Mouse (Mus musculus) CH12.LX (cell line): ENCODE data around the gene Grb2.
A peak's percentile ranks its signal among the peaks of the same experiment; 100 is the strongest.

Experiments used
- CTCF ChIP-seq, 2 experiments: IDR thresholded peaks in 1 of 2; conservative IDR thresholded peaks in 1 of 2; 2 replicates each; pipeline ENCODE4 v1.5.1; 2011 to 2012; ENCODE audit warnings: low read depth in 2 of 2, low read length in 2 of 2, improper control_type of control experiment in 1 of 2, inconsistent platforms in 1 of 2, mild to moderate bottlenecking in 1 of 2, moderate library complexity in 1 of 2
- MAFK ChIP-seq: IDR thresholded peaks from 2 replicates; pipeline ENCODE4 v1.6.1; 2011; ENCODE audit warnings: low read length, improper control_type of control experiment; ENCODE audit not compliant: insufficient replicate concordance
- NELFE ChIP-seq: IDR thresholded peaks from 2 replicates; pipeline ENCODE4 v1.6.1; 2011; ENCODE audit warnings: low read depth, low read length, improper control_type of control experiment
- POLR2A ChIP-seq: IDR thresholded peaks from 2 replicates; pipeline ENCODE4 v1.6.1; 2011; ENCODE audit warnings: low read depth, mild to moderate bottlenecking, improper control_type of control experiment, low read length
- POLR2AphosphoS2 ChIP-seq: IDR thresholded peaks from 2 replicates; pipeline ENCODE4 v1.6.1; 2011; ENCODE audit warnings: low read depth, low read length, improper control_type of control experiment
- UBTF ChIP-seq: IDR thresholded peaks from 2 replicates; pipeline ENCODE4 v1.6.1; 2012; ENCODE audit warnings: low read depth, mild to moderate bottlenecking, inconsistent platforms, low read length, improper control_type of control experiment, moderate library complexity
- USF2 ChIP-seq: conservative IDR thresholded peaks from 2 replicates; pipeline ENCODE4 v1.6.1; 2011; ENCODE audit warnings: low read depth, low read length, improper control_type of control experiment

DNA sequence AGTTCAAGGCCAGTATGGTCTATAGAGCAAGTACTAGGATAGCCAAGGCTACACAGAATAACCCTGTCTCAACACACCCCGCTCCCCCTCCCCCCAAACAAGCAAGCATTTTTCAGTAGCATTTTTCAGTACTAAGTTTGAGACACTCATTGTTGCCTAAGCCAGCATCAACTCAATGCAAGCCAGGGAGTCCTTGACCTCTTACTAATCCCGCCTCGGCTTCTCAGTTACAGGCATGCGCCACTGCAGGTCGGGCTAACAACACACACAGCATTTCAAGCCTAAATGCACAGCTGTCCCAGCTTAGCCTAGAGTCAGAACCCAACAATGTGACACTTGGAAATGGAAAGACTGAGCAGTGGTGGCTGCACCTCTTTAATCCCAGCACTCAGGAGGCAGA lies 25.1 kb downstream of the Grb2 start:
- no peak for TF ChIP-seq CTCF (conservative IDR thresholded peaks at IDR 0.05 in 1 of 2, IDR thresholded peaks at IDR 0.05 in 1 of 2; ENCODE audit: low read depth in 2 of 2, low read length in 2 of 2)
- TF ChIP-seq POLR2A, result 0 out of 2 replicates have a peak, but pooled peaks have one; percentile 19
- no peak for TF ChIP-seq NELFE
- TF ChIP-seq POLR2AphosphoS2, result no peak
- no peak for TF ChIP-seq USF2
- no peak for TF ChIP-seq MAFK
- no peak for TF ChIP-seq UBTF
